Mouse (Mus musculus): Measurements from ENCODE around the gene Phf21a. TPM values are rescaled to one million over a fixed set of nuclear protein-coding genes. Genes with fewer than 3 reads are reported as not detected.

The Phf21a gene
- polyA plus RNA-seq, 1 experiment from 2014 or later, result 38.3 TPM

GRCm38 (mm10) chr2:92061337-92061736 is 31.6 kb upstream of the Phf21a start:
- WGBS, result 80% methylated on average over 5 of the region's 5 CpGs
- DNase-seq (ENCODE audit: extremely low spot score, low spot score), result no peak
- Histone ChIP-seq H3K27ac (no peak overlapping the region), H3K4me1 (peaks cover 30% of the 10 kb centered on the region), H3K9me3 (no peaks in the 10 kb centered on the region), H3K36me3 (replicated peaks) (no peaks in the 10 kb centered on the region), H3K4me3 (no peak overlapping the region), H3K27me3 (ENCODE audit: poor library complexity, severe bottlenecking) (peaks cover 72% of the 10 kb centered on the region)

GRCm38 (mm10) chr2:92063106-92063505 is 29.8 kb upstream of the Phf21a start:
- peaks cover 31% of the 10 kb centered on the region for H3K4me1 ChIP-seq
- no peaks in the 10 kb centered on the region for H3K36me3 ChIP-seq (replicated peaks)
- WGBS, result 67% methylated on average over 5 of the region's 5 CpGs
- peaks cover 54% of the 10 kb centered on the region for H3K27me3 ChIP-seq (ENCODE audit: poor library complexity, severe bottlenecking)
- no peak overlapping the region for H3K4me3 ChIP-seq
- H3K9me3 ChIP-seq, result no peaks in the 10 kb centered on the region
- DNase-seq (ENCODE audit: extremely low spot score, low spot score), result no peak
- no peak overlapping the region for H3K27ac ChIP-seq

GRCm38 (mm10) chr2:92065269-92065888 is 27.5 kb upstream of the Phf21a start:
- WGBS, result 85% methylated on average over 8 of the region's 8 CpGs
- DNase-seq (ENCODE audit: extremely low spot score, low spot score), result no peak
- Histone ChIP-seq H3K4me3 (no peak overlapping the region), H3K9me3 (no peaks in the 10 kb centered on the region), H3K36me3 (replicated peaks) (no peaks in the 10 kb centered on the region), H3K4me1 (peaks cover 8% of the 10 kb centered on the region), H3K27ac (no peak overlapping the region), H3K27me3 (ENCODE audit: poor library complexity, severe bottlenecking) (peaks cover 31% of the 10 kb centered on the region)

GRCm38 (mm10) chr2:92065938-92066337 is 27.0 kb upstream of the Phf21a start:
- Histone ChIP-seq H3K27me3 (ENCODE audit: poor library complexity, severe bottlenecking) (peaks cover 26% of the 10 kb centered on the region), H3K4me1 (peaks cover 8% of the 10 kb centered on the region), H3K27ac (no peak overlapping the region), H3K4me3 (no peak overlapping the region), H3K9me3 (no peaks in the 10 kb centered on the region), H3K36me3 (replicated peaks) (no peaks in the 10 kb centered on the region)
- DNase-seq (ENCODE audit: extremely low spot score, low spot score), result no peak
- 73% methylated on average over 6 of the region's 6 CpGs for WGBS

GRCm38 (mm10) chr2:92066899-92067298 is 26.0 kb upstream of the Phf21a start:
- H3K27ac ChIP-seq, result no peak overlapping the region
- WGBS, result 91% methylated on average over 1 of the region's 1 CpGs
- no peak for DNase-seq (ENCODE audit: extremely low spot score, low spot score)
- peaks cover 16% of the 10 kb centered on the region for H3K27me3 ChIP-seq (ENCODE audit: poor library complexity, severe bottlenecking)
- no peak overlapping the region for H3K4me3 ChIP-seq
- H3K36me3 ChIP-seq (replicated peaks), result no peaks in the 10 kb centered on the region
- H3K4me1 ChIP-seq, result peaks cover 8% of the 10 kb centered on the region
- H3K9me3 ChIP-seq, result no peaks in the 10 kb centered on the region

GRCm38 (mm10) chr2:92067600-92067999 is 25.3 kb upstream of the Phf21a start:
- H3K36me3 ChIP-seq (replicated peaks), result no peaks in the 10 kb centered on the region
- peaks cover 9% of the 10 kb centered on the region for H3K27me3 ChIP-seq (ENCODE audit: poor library complexity, severe bottlenecking)
- WGBS, result 87% methylated on average over 3 of the region's 3 CpGs
- H3K27ac ChIP-seq, result no peak overlapping the region
- H3K9me3 ChIP-seq, result no peaks in the 10 kb centered on the region
- H3K4me3 ChIP-seq, result no peak overlapping the region
- no peak for DNase-seq (ENCODE audit: extremely low spot score, low spot score)
- peaks cover 8% of the 10 kb centered on the region for H3K4me1 ChIP-seq

GRCm38 (mm10) chr2:92069630-92070029 is 23.3 kb upstream of the Phf21a start:
- no peaks in the 10 kb centered on the region; the same call in 1 of the 2 replicates for H3K27me3 ChIP-seq (ENCODE audit: poor library complexity, severe bottlenecking)
- 70% methylated on average over 5 of the region's 5 CpGs for WGBS
- no peak for DNase-seq (ENCODE audit: extremely low spot score, low spot score)
- no peak overlapping the region for H3K4me3 ChIP-seq
- no peaks in the 10 kb centered on the region for H3K9me3 ChIP-seq
- no peaks in the 10 kb centered on the region for H3K36me3 ChIP-seq (replicated peaks)
- peaks cover 8% of the 10 kb centered on the region for H3K4me1 ChIP-seq
- H3K27ac ChIP-seq, result no peak overlapping the region

- Histone ChIP-seq H3K27me3 (ENCODE audit: poor library complexity, severe bottlenecking) (no peaks in the 10 kb centered on the region; the same call in 1 of the 2 replicates), H3K4me3 (no peak overlapping the region), H3K9me3 (no peaks in the 10 kb centered on the region), H3K4me1 (peaks cover 4% of the 10 kb centered on the region), H3K27ac (no peak overlapping the region), H3K36me3 (replicated peaks) (no peaks in the 10 kb centered on the region)
- DNase-seq (ENCODE audit: extremely low spot score, low spot score), result no peak
- 89% methylated on average over 4 of the region's 4 CpGs for WGBS
Measured at GRCm38 (mm10) chr2:92071143-92071542, 21.8 kb upstream of the Phf21a start.

GRCm38 (mm10) chr2:92076086-92076692 is 16.7 kb upstream of the Phf21a start:
- Histone ChIP-seq H3K9me3 (no peaks in the 10 kb centered on the region), H3K27me3 (ENCODE audit: poor library complexity, severe bottlenecking) (no peaks in the 10 kb centered on the region; the same call in 1 of the 2 replicates), H3K4me3 (no peak overlapping the region), H3K27ac (no peak overlapping the region), H3K36me3 (replicated peaks) (no peaks in the 10 kb centered on the region), H3K4me1 (0 out of 2 replicates have a peak, but pooled peaks cover 3% of the 10 kb centered on the region)
- 87% methylated on average over 13 of the region's 13 CpGs for WGBS
- DNase-seq (ENCODE audit: extremely low spot score, low spot score), result no peak

- no peaks in the 10 kb centered on the region for H3K9me3 ChIP-seq
- 90% methylated on average over 4 of the region's 4 CpGs for WGBS
- no peak overlapping the region for H3K27ac ChIP-seq
- H3K4me3 ChIP-seq, result no peak overlapping the region
- no peaks in the 10 kb centered on the region for H3K36me3 ChIP-seq (replicated peaks)
- no peaks in the 10 kb centered on the region; the same call in 1 of the 2 replicates for H3K27me3 ChIP-seq (ENCODE audit: poor library complexity, severe bottlenecking)
- no peaks in the 10 kb centered on the region for H3K4me1 ChIP-seq
- no peak for DNase-seq (ENCODE audit: extremely low spot score, low spot score)
Measured at GRCm38 (mm10) chr2:92082196-92082595, 10.7 kb upstream of the Phf21a start.

GRCm38 (mm10) chr2:92085721-92086120 is 7.2 kb upstream of the Phf21a start:
- Histone ChIP-seq H3K9me3 (no peaks in the 10 kb centered on the region), H3K27ac (no peak overlapping the region), H3K4me3 (no peak overlapping the region), H3K4me1 (no peaks in the 10 kb centered on the region), H3K27me3 (ENCODE audit: poor library complexity, severe bottlenecking) (no peaks in the 10 kb centered on the region), H3K36me3 (replicated peaks) (no peaks in the 10 kb centered on the region)
- WGBS, result 93% methylated on average over 1 of the region's 1 CpGs
- DNase-seq (ENCODE audit: extremely low spot score, low spot score), result no peak

GRCm38 (mm10) chr2:92087065-92087464 is 5.9 kb upstream of the Phf21a start:
- 83% methylated on average over 4 of the region's 4 CpGs for WGBS
- no peak overlapping the region for H3K4me3 ChIP-seq
- no peak overlapping the region for H3K27ac ChIP-seq
- DNase-seq (ENCODE audit: extremely low spot score, low spot score), result no peak
- no peaks in the 10 kb centered on the region for H3K9me3 ChIP-seq
- H3K36me3 ChIP-seq (replicated peaks), result no peaks in the 10 kb centered on the region
- H3K4me1 ChIP-seq, result no peaks in the 10 kb centered on the region
- H3K27me3 ChIP-seq (ENCODE audit: poor library complexity, severe bottlenecking), result no peaks in the 10 kb centered on the region

GRCm38 (mm10) chr2:92089782-92090181 is 3.1 kb upstream of the Phf21a start:
- no peaks in the 10 kb centered on the region for H3K27me3 ChIP-seq (ENCODE audit: poor library complexity, severe bottlenecking)
- WGBS, result 95% methylated on average over 4 of the region's 4 CpGs
- no peaks in the 10 kb centered on the region for H3K4me1 ChIP-seq
- H3K36me3 ChIP-seq (replicated peaks), result no peaks in the 10 kb centered on the region
- no peak for DNase-seq (ENCODE audit: extremely low spot score, low spot score)
- H3K27ac ChIP-seq, result no peak overlapping the region
- no peak overlapping the region for H3K4me3 ChIP-seq
- no peaks in the 10 kb centered on the region for H3K9me3 ChIP-seq
